Mouse (Mus musculus): ENCODE results near the gene Klf7. TPM values are rescaled to one million over a fixed set of nuclear protein-coding genes. Genes with fewer than 3 reads are reported as not detected.

Gene Klf7
- polyA plus RNA-seq, 1 experiment from 2014 or later: 11.9 TPM

GRCm38 (mm10) chr1:64052069-64052750 is 69.9 kb downstream of the Klf7 start:
- no peak overlapping the region for H3K4me3 ChIP-seq (ENCODE audit: low read depth, low read length)
- WGBS: 64% methylated on average over 7 of the region's 7 CpGs
- H3K4me2 ChIP-seq (replicated peaks; ENCODE audit: low read depth): no peak overlapping the region
- TF ChIP-seq CTCF (IDR thresholded peaks at IDR 0.05; ENCODE audit: low read depth): no peak
- no peak for ATAC-seq
- no peaks in the 10 kb centered on the region for H3K9me3 ChIP-seq (ENCODE audit: control insufficient read depth)
- H3K36me3 ChIP-seq (ENCODE audit: control insufficient read depth, insufficient read depth): no peaks in the 10 kb centered on the region
- no peak overlapping the region for H3K27ac ChIP-seq (ENCODE audit: low read depth, low read length)
- H3K4me1 ChIP-seq (replicated peaks; ENCODE audit: control insufficient read depth, insufficient read depth, low read length): no peaks in the 10 kb centered on the region; the same call in 1 of the 2 replicates
- no peak overlapping the region for H3K9ac ChIP-seq (ENCODE audit: low read depth, low read length)
- H3K27me3 ChIP-seq (replicated peaks; ENCODE audit: control insufficient read depth, insufficient read depth, low read length): no peaks in the 10 kb centered on the region

- no peaks in the 10 kb centered on the region for H3K9me3 ChIP-seq (ENCODE audit: control insufficient read depth)
- no peak overlapping the region for H3K4me3 ChIP-seq (ENCODE audit: low read depth, low read length)
- ATAC-seq: no peak
- no peak overlapping the region for H3K4me2 ChIP-seq (replicated peaks; ENCODE audit: low read depth)
- TF ChIP-seq CTCF (IDR thresholded peaks at IDR 0.05; ENCODE audit: low read depth): no peak
- no peaks in the 10 kb centered on the region for H3K4me1 ChIP-seq (replicated peaks; ENCODE audit: control insufficient read depth, insufficient read depth, low read length)
- WGBS: 80% methylated on average over 4 of the region's 4 CpGs
- H3K27ac ChIP-seq (ENCODE audit: low read depth, low read length): no peak overlapping the region
- H3K27me3 ChIP-seq (replicated peaks; ENCODE audit: control insufficient read depth, insufficient read depth, low read length): no peaks in the 10 kb centered on the region
- H3K9ac ChIP-seq (ENCODE audit: low read depth, low read length): no peak overlapping the region
- peaks cover 4% of the 10 kb centered on the region; the same call in 1 of the 2 replicates for H3K36me3 ChIP-seq (ENCODE audit: control insufficient read depth, insufficient read depth)
These were observed 73.5 kb downstream of the Klf7 start for GRCm38 (mm10) chr1:64048567-64048966.

- H3K4me3 ChIP-seq (ENCODE audit: low read depth, low read length): no peak overlapping the region
- ATAC-seq: no peak
- H3K27me3 ChIP-seq (replicated peaks; ENCODE audit: control insufficient read depth, insufficient read depth, low read length): no peaks in the 10 kb centered on the region
- no peak overlapping the region for H3K9ac ChIP-seq (ENCODE audit: low read depth, low read length)
- H3K27ac ChIP-seq (ENCODE audit: low read depth, low read length): no peak overlapping the region
- no peaks in the 10 kb centered on the region for H3K4me1 ChIP-seq (replicated peaks; ENCODE audit: control insufficient read depth, insufficient read depth, low read length)
- H3K4me2 ChIP-seq (replicated peaks; ENCODE audit: low read depth): no peak overlapping the region
- no peak for TF ChIP-seq CTCF (IDR thresholded peaks at IDR 0.05; ENCODE audit: low read depth)
- H3K9me3 ChIP-seq (ENCODE audit: control insufficient read depth): no peaks in the 10 kb centered on the region
- peaks cover 4% of the 10 kb centered on the region; the same call in 1 of the 2 replicates for H3K36me3 ChIP-seq (ENCODE audit: control insufficient read depth, insufficient read depth)
These were observed 75.3 kb downstream of the Klf7 start for GRCm38 (mm10) chr1:64046802-64047156.

GRCm38 (mm10) chr1:64046087-64046801 is 75.8 kb downstream of the Klf7 start:
- H3K9me3 ChIP-seq (ENCODE audit: control insufficient read depth): no peaks in the 10 kb centered on the region
- H3K36me3 ChIP-seq (ENCODE audit: control insufficient read depth, insufficient read depth): peaks cover 5% of the 10 kb centered on the region; the same call in 1 of the 2 replicates
- H3K4me3 ChIP-seq (ENCODE audit: low read depth, low read length): no peak overlapping the region
- no peaks in the 10 kb centered on the region for H3K4me1 ChIP-seq (replicated peaks; ENCODE audit: control insufficient read depth, insufficient read depth, low read length)
- H3K27me3 ChIP-seq (replicated peaks; ENCODE audit: control insufficient read depth, insufficient read depth, low read length): no peaks in the 10 kb centered on the region
- WGBS: 84% methylated on average over 14 of the region's 14 CpGs
- H3K4me2 ChIP-seq (replicated peaks; ENCODE audit: low read depth): no peak overlapping the region
- no peak for TF ChIP-seq CTCF (IDR thresholded peaks at IDR 0.05; ENCODE audit: low read depth)
- ATAC-seq: no peak
- H3K9ac ChIP-seq (ENCODE audit: low read depth, low read length): no peak overlapping the region
- H3K27ac ChIP-seq (ENCODE audit: low read depth, low read length): no peak overlapping the region

GRCm38 (mm10) chr1:64044577-64044976 is 77.5 kb downstream of the Klf7 start:
- Histone ChIP-seq H3K4me1 (replicated peaks; ENCODE audit: control insufficient read depth, insufficient read depth, low read length) (no peaks in the 10 kb centered on the region), H3K9ac (ENCODE audit: low read depth, low read length) (no peak overlapping the region), H3K4me2 (replicated peaks; ENCODE audit: low read depth) (no peak overlapping the region), H3K9me3 (ENCODE audit: control insufficient read depth) (no peaks in the 10 kb centered on the region), H3K27ac (ENCODE audit: low read depth, low read length) (no peak overlapping the region), H3K27me3 (replicated peaks; ENCODE audit: control insufficient read depth, insufficient read depth, low read length) (no peaks in the 10 kb centered on the region), H3K36me3 (ENCODE audit: control insufficient read depth, insufficient read depth) (peaks cover 8% of the 10 kb centered on the region), H3K4me3 (ENCODE audit: low read depth, low read length) (no peak overlapping the region)
- no peak for TF ChIP-seq CTCF (IDR thresholded peaks at IDR 0.05; ENCODE audit: low read depth)
- 47% methylated on average over 2 of the region's 2 CpGs for whole genome bisulfite sequencing
- no peak for ATAC-seq

GRCm38 (mm10) chr1:64040831-64041383 is 81.2 kb downstream of the Klf7 start:
- H3K27me3 ChIP-seq (replicated peaks; ENCODE audit: control insufficient read depth, insufficient read depth, low read length): no peaks in the 10 kb centered on the region
- H3K27ac ChIP-seq (ENCODE audit: low read depth, low read length): no peak overlapping the region
- H3K9ac ChIP-seq (ENCODE audit: low read depth, low read length): no peak overlapping the region
- no peak overlapping the region for H3K4me3 ChIP-seq (ENCODE audit: low read depth, low read length)
- peaks cover 7% of the 10 kb centered on the region; the same call in 1 of the 2 replicates for H3K4me1 ChIP-seq (replicated peaks; ENCODE audit: control insufficient read depth, insufficient read depth, low read length)
- H3K36me3 ChIP-seq (ENCODE audit: control insufficient read depth, insufficient read depth): peaks cover 16% of the 10 kb centered on the region; the same call in 1 of the 2 replicates
- no peak for ATAC-seq
- WGBS: 42% methylated on average over 5 of the region's 5 CpGs
- TF ChIP-seq CTCF (IDR thresholded peaks at IDR 0.05; ENCODE audit: low read depth): no peak
- H3K9me3 ChIP-seq (ENCODE audit: control insufficient read depth): no peaks in the 10 kb centered on the region
- no peak overlapping the region for H3K4me2 ChIP-seq (replicated peaks; ENCODE audit: low read depth)

Data from intestine, postnatal 0 days (tissue).